Mouse (Mus musculus) erythroblast, adult 5-6 weeks (primary cell): ENCODE results near the gene Sfxn2. TPM values are rescaled to one million over a fixed set of nuclear protein-coding genes. Genes with fewer than 3 reads are reported as not detected.
A peak's percentile ranks its signal among the peaks of the same experiment; 100 is the strongest.

Source experiments
- ATAC-seq: replicated peaks from 2 replicates; pipeline ENCODE4 v1.8.0; 2016; ENCODE audit warnings: moderate number of reproducible peaks, mild to moderate bottlenecking, moderate TSS enrichment, inconsistent platforms; ENCODE audit not compliant: poor library complexity, low FRiP score, severe bottlenecking
- total RNA-seq, 2 experiments: library from RNA; stranded (forward) in 1 of 2; stranded (reverse) in 1 of 2; fragments of 150-400 nt in 1 of 2; fragments of 200-764, 138-1000 nt in 1 of 2; gene quantifications; 2 replicates each; pipeline versions ENCODE4 v1.2.3 to v1.2.4; 2015 to 2017; ENCODE audit warnings: low replicate concordance in 2 of 2

Sfxn2 gene
- 1.9 TPM in 2 replicates for total RNA-seq (2015; ENCODE audit: low replicate concordance)
- 2.9 and 3.9 TPM in 2 replicates for total RNA-seq (2017; ENCODE audit: low replicate concordance)

- ATAC-seq: peak; percentile 96
Observed at GRCm38 (mm10) chr19:46572951-46573937, at the start of gene Sfxn2, which contains the start of gene Arl3. Gene Sfxn2, plus strand, starts transcription at chr19:46573365. Gene Arl3, minus strand, starts transcription at chr19:46573198.

GRCm38 (mm10) chr19:46523480-46524151 lies 49.5 kb upstream of the Sfxn2 start:
- ATAC-seq: no peak

GRCm38 (mm10) chr19:46524152-46524544 lies 49.0 kb upstream of the Sfxn2 start:
- ATAC-seq: no peak

GRCm38 (mm10) chr19:46524601-46525321 lies 48.4 kb upstream of the Sfxn2 start:
- ATAC-seq: no peak

- no peak for ATAC-seq
Observed at GRCm38 (mm10) chr19:46525691-46526631, 47.2 kb upstream of the Sfxn2 start.

- no peak for ATAC-seq
Observed at GRCm38 (mm10) chr19:46527632-46528528, 45.3 kb upstream of the Sfxn2 start.

GRCm38 (mm10) chr19:46528529-46529213 lies 44.5 kb upstream of the Sfxn2 start:
- peak; percentile 63 for ATAC-seq

GRCm38 (mm10) chr19:46529601-46530448 lies 43.3 kb upstream of the Sfxn2 start:
- no peak for ATAC-seq

GRCm38 (mm10) chr19:46530449-46530990 lies 42.6 kb upstream of the Sfxn2 start:
- ATAC-seq: no peak

GRCm38 (mm10) chr19:46531071-46532030 lies 41.8 kb upstream of the Sfxn2 start:
- ATAC-seq: no peak

- ATAC-seq: peak; percentile 73
Observed at GRCm38 (mm10) chr19:46532031-46532688, 41.0 kb upstream of the Sfxn2 start.

GRCm38 (mm10) chr19:46533066-46533465 lies 40.1 kb upstream of the Sfxn2 start:
- ATAC-seq: no peak

GRCm38 (mm10) chr19:46533525-46533924 lies 39.6 kb upstream of the Sfxn2 start:
- ATAC-seq: no peak

GRCm38 (mm10) chr19:46534542-46535098 lies 38.5 kb upstream of the Sfxn2 start:
- ATAC-seq: no peak
